Mouse (Mus musculus): ENCODE results near the gene Armc2. TPM values are rescaled to one million over a fixed set of nuclear protein-coding genes. Genes with fewer than 3 reads are reported as not detected.

Gene Armc2
- total RNA-seq (2023): not detected

DNA sequence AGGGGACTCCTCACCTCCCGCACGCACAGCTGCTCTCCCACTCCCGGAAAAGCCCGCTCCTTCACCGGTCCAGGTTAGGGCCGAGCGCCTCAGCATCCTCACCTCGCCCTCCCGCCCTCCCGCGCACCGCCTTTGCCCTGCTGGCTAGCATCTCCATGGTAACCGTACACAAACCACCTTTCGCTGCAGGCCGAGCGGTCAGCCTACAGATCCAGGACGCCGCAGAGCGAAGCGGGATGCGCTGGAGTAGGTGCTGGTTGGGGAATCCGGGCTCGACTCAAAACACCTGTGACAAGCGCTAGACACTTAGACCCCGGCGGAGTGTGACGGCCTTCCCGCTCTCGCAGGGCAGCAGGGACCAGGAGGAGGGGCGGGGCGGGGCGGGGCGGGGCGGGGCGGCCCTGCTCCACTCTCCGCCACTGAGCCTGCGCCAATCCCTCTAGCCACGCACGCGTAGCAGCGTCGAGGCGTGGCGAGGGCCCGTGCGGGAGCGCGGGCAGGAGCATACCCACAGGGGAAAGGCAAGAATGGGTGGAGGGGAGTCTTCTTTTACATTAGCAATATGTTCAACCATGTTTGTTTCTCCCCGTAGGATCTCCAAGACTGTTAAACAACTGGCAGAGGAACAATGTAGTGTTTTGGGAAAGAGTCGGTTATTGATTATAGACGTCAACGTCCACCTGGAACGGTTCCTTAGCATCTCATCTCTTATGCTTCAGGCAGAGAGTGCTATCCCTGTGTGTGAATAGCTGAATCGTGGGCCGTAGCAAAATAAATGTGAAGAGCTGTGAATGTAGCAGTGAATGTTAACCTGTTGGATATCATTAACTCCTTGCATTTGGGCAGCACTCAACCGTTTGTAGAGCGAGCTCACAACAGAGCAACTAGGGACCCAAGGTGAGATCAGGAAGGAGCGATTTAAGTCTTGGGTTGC is at the start of gene Armc2:
Armc2 (minus strand) TSS at position 427 of the 934 bp plus-strand sequence.

Other genes with a start within 250 kb of the Armc2 start
- 10 to 100 TPM in 1 of 2 experiments, 1 to 10 TPM in 1; 7.1 to 11.5 TPM for gene Cep57l1, start 208.6 kb downstream of the Armc2 start, total RNA-seq (2023)
- gene Sesn1, start 208.5 kb downstream of the Armc2 start, total RNA-seq (2023): 10 to 100 TPM in 1 of 2 experiments, 1 to 10 TPM in 1; 9.4 to 10.6 TPM